Mouse (Mus musculus) cerebellum, adult 2 months (tissue): Measurements from ENCODE around the gene Mier3.

Experiments
- CTCF ChIP-seq: fragments of 200-500 bp; IDR thresholded peaks from 2 replicates; pipeline ENCODE4 v1.5.1; 2011; ENCODE audit warnings: low read depth, mild to moderate bottlenecking, control low read depth, low read length, moderate library complexity, borderline replicate concordance; ENCODE audit not compliant: insufficient read depth
- POLR2A ChIP-seq: fragments of 200-500 bp; IDR thresholded peaks from 2 replicates; pipeline ENCODE4 v1.6.1; 2011; ENCODE audit warnings: low read length, control low read depth, borderline replicate concordance; ENCODE audit not compliant: insufficient read depth

DNA sequence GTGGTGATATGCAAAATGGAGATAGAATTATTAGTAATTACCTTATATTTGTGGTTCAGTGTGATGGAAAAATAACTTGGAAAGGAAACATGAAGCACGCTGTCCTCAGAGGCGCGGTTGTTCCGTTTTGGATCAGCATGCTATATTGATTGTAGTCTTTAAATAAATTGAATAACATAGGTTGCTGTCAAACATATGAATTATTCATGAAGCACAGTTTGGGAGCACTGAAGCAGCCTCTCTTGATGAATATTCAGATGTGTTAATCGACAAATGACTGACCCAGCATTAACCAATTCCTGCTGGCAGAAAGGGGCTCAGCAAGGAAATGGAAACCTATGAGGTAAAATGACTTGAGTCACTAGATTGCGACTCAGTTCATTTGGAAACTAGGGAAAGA lies 29.8 kb upstream of the Mier3 start:
- no peak for TF ChIP-seq POLR2A
- no peak for TF ChIP-seq CTCF
